Mouse (Mus musculus) kidney, postnatal 14 days (tissue): ENCODE data around the gene Coq10a.

Experiments
- DNase-seq: peaks from one replicate; pipeline ENCODE4 v3.0.0; 2022; ENCODE audit warnings: mixed read lengths

The Coq10a gene

DNA sequence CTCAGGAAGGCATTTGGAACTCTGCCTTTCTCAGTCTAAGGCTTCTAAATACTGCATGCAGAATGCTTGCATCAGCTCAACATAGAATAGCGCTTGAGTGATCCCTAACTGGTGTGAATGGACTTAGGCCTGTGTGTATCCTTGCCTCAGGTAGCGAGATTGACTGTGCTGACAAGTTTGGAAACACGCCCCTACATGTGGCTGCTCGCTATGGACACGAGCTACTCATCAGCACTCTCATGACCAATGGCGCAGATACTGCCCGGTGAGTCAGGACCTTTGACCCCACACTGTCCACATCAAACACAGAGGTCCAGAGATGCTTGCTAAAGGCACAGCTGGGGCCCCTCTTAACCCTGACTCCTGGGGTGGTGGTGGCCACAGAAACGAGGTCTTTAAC lies 13.7 kb upstream of the Coq10a start:
- DNase-seq, result no peak

- DNase-seq, result peak; percentile 36
Measured at GRCm38 (mm10) chr10:128380565-128380964, 11.8 kb upstream of the Coq10a start.

DNA sequence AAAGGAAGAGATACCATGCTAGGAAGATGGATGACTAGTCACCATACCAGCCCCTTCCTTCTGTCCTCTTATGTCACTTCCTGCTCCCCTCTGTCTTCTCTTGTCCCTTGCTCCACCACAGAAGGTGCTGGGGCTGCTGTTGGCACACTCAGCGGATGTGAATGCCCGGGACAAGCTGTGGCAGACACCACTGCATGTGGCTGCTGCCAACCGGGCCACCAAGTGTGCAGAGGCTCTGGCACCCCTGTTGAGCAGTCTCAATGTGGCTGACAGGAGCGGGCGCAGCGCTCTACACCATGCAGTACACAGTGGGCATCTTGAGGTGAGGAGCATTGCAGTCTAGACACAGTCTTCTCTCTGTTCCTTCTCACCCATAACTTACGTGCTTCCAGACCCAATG lies 10.5 kb upstream of the Coq10a start:
- no peak for DNase-seq

GRCm38 (mm10) chr10:128378462-128378861 lies 9.7 kb upstream of the Coq10a start:
- DNase-seq, result no peak

GRCm38 (mm10) chr10:128377940-128378448 lies 9.2 kb upstream of the Coq10a start:
- no peak for DNase-seq

GRCm38 (mm10) chr10:128377222-128377939 lies 8.6 kb upstream of the Coq10a start:
- no peak for DNase-seq

GRCm38 (mm10) chr10:128376455-128377211 lies 7.8 kb upstream of the Coq10a start, which contains the start of gene Ankrd52:
TSS of gene Ankrd52 (plus strand) at chr10:128377115.
- peak; percentile 94 for DNase-seq

DNA sequence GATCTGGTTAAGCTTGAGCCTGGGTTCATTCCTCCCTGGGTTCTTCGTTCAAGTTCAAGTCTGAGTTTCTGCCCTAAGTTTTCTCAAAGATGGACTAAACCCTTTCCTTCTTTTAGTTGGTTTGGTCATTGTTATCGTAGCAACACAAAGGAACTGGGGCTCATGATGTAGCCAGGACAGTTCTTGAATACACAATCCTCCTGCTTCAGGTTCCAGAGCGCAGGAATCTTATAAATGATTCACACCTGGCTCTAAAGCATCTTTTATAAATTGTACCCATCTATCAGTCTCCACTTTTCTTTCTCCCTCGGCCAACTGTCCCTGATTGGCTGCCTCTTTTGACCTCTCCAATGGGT lies 7.3 kb upstream of the Coq10a start:
- DNase-seq, result no peak

DNA sequence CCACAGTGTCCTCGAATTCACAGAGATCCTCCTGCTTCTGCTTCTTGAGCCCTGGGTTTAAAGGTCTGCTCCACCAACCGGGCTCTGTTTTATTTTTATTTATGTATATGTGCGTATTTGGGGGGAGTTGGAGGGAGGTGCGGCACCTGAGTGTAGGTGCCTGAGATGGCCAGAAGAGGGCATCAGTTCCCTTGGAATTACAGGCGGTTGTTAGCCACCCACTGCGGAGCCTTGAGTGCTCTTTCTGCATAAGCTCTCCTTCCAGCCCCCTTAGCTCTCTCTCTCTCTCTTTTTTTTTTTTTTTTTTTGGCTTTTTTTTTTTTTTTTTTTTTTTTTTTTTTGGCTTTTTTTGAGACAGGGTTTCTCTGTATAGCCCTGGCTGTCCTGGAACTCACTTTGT lies 5.6 kb upstream of the Coq10a start:
- no peak for DNase-seq

DNA sequence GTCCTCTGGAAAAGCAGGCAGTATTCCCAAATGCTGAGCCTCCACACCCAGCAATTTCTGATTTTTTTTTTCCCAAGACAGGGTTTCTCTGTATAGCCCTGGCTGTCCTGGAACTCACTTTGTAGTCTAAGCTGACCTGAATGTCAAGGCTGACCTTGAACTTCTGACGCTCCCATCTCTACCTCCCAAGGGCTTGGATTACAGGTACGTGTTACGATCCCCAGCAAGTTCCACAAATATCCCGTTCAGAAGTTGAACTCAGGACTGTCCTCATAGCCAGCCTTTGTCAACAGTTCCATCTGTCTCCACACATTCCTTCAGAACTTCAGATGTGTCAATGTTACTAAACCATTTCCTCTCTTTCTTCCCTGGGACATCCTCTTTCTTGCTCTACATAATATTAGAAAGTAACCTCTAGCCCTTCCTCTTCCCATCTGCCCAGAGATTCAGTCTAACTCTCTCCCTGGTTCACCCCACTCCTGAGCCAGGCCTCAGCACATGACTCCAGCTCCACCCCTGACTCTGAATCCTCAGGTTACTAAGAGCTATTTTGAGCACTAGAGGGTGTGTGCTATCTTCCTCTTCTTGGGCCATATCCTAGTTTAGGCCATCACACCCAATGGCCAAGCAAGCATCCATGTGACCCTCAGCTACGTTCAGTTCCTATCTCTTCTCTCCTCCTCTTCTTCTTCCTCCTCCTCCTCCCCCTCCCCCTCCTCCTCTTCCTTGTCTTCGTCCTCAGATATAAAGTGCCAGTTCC lies 4.4 kb upstream of the Coq10a start:
- no peak for DNase-seq

DNA sequence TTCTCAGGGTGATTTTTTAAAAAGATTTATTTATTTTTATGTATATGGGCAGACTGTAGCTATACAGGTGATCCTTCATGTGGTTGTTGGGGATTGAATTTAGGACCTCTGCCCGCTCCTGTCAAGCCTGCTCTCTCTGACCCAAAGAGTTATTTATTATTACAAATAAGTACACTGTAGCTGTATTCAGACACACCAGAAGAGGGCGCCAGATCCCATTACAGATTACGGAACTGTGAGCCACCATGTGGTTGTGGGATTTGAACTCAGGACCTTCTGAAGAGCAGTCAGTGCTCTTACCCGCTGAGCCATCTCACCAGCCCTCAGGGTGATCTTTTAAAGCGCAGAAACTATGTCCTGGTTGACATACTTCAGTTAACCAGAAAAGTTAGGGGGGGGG lies 3.3 kb upstream of the Coq10a start:
- no peak for DNase-seq

GRCm38 (mm10) chr10:128370601-128371000 lies 1.8 kb upstream of the Coq10a start:
- peak; percentile 18 for DNase-seq

GRCm38 (mm10) chr10:128370021-128370420 lies 1.2 kb upstream of the Coq10a start:
- no peak for DNase-seq

- no peak for DNase-seq
Measured at GRCm38 (mm10) chr10:128369599-128369998, 802 bp upstream of the Coq10a start.

GRCm38 (mm10) chr10:128369218-128369543 lies 384 bp upstream of the Coq10a start:
- DNase-seq, result no peak

- no peak for DNase-seq
Measured at GRCm38 (mm10) chr10:128367899-128368401, 847 bp downstream of the Coq10a start.

GRCm38 (mm10) chr10:128362568-128362967 lies 6.2 kb downstream of the Coq10a start:
- DNase-seq, result peak; percentile 47

DNA sequence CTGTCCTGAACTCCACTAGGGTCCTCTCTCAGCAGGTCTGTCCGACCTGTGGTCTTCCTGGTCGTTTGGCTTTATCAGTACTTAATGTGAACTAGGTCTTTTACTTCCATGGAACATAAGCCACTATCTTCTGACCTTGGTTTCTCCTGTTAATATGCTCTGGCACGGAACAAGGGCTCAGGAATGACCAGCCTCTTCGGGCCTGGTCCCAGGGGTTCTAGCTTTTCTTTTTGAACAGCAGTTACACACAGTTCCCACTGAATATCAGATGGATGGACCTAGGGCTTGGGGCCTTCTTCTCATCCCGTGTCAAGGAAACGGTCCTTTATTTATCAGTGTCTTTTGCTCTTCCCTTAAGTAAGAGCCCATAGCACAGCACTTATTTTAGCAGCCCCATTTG lies 7.0 kb downstream of the Coq10a start:
- no peak for DNase-seq

DNA sequence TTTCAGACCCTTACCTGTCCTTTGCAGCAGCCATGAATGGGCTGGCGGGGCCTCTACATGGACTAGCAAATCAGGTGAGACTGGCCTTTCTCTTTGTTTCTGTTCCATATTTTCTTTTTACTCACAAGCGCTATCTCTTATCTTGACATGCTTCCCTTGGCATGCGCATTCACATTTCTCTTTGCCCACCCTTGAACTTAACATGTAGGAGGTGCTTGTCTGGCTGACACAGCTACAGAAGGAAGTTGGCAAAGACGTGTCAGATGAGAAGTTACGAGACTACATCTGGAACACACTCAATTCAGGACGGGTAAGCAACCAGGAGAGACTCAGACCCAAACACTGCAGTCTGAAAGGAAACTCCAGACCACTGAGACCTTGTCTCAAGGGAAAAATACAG lies 9.6 kb downstream of the Coq10a start:
- DNase-seq, result no peak

DNA sequence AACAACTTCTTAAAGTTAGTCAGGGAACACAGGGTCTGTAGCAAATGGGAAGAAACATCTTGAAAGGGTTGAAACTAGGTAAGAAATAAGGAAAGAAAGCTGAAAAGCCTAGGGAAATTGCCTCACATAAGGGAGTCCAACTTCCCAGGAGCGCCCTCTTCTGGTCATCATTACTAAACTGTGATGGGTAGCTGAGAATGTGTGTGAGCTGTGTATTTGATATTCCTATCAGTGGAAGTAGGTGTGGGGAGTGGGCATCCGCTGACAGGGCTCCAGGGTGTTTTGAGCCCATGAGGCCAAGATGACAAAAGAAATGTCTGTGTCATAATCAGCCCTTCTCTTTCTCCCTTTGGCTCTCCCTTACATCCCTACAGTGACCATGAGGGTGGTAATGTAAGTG lies 10.0 kb downstream of the Coq10a start:
- DNase-seq, result peak; percentile 63

GRCm38 (mm10) chr10:128347541-128347940 lies 21.3 kb downstream of the Coq10a start:
- no peak for DNase-seq

DNA sequence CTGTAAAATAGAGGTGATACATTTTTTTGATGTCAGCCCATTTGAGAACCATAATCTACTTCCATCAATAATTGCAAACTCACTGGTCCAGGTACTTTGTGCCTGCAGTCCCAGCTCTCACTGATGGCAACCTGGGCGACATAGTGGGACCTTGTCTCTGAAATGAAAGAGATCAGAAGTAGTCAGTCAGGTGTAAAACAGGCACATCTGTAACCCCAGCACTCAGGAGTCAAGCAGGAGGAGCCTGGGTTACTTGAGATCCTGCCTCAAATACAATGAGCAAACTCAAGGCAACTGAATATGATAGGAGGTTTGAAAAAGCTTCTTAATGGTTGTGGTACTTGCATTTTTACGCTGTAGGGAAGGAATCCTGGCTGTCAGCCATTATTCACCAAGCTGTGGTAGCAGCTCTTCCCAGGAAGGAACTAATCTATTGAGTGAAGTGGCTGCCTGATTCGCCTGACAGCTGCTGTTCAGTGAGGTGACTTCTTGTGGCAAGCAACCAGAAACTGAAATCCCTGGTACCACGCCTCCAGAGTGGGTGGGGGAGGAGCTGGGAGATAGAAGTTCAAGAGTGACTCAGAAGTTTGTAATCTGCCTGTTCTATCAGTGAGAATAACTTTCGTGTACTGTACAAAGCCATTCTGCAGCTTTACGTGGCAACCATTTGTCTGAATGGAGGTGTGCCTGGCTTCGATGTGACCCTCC lies 24.1 kb downstream of the Coq10a start:
- DNase-seq, result peak; percentile 82

DNA sequence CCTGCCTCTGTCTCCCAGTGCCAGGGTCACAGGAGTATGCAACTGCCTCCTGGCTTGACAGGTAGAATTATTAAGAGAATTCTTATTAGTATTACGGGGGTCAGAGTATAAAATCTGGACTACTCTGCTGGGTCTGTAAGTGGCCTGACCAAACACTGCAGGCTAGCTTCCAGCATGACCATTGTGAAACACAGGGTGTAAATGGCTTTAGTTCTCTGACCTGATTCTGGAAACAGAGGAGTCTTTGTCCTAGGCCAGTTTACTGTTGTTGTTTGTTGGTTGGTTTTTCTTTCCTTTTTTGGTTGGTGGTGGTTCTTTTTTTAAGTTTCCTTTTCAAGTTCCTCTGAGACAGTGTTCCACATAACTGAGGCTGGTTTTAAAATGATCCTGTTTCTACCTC lies 25.4 kb downstream of the Coq10a start:
- DNase-seq, result no peak
